Mouse (Mus musculus) bone marrow, adult 2 months (tissue): ENCODE data around the gene Msto1.

Experiments
- CTCF ChIP-seq: fragments of 200-500 bp; IDR thresholded peaks from 2 replicates; pipeline ENCODE4 v1.5.1; 2011; ENCODE audit warnings: low read length, control low read depth; ENCODE audit not compliant: control insufficient read depth, insufficient read depth
- POLR2A ChIP-seq: fragments of 200-500 bp; IDR thresholded peaks from 2 replicates; pipeline ENCODE4 v1.6.1; 2011; ENCODE audit warnings: low read depth, mild to moderate bottlenecking, control low read depth, low read length, borderline replicate concordance; ENCODE audit not compliant: control insufficient read depth

DNA sequence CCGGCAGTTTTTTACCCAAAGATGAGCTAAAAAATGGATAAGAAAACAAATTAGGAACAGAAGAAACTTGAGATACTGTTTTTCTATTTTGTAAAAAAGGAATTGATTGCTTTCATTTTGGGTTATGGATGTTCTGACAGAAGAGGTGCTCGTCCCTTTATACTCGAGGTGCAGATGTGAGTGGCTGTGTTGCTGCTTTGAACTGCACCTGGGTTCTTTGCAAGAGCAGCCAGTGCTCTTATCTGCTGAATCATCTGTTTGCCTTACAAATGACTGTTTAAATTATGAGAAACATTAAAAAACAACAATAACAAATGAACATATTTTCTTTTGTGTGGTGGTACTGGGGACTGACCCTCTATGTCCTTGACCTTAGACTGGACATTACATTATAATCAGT is 15.7 kb upstream of the Msto1 start:
- TF ChIP-seq CTCF (no peak), POLR2A (no peak)
